Mouse (Mus musculus) megakaryocyte-erythroid progenitor cell, adult 5-6 weeks (primary cell): ENCODE data around the gene Hist1h4a. TPM values are rescaled to one million over a fixed set of nuclear protein-coding genes. Genes with fewer than 3 reads are reported as not detected.
"Not testable (repeated sequence)": the region's sequence is repeated elsewhere in the genome, so short reads cannot be mapped to it uniquely, and the experiment has no call there.

Experiments
- ATAC-seq: replicated peaks from 2 replicates; pipeline ENCODE4 v1.8.0; 2016; ENCODE audit warnings: mild to moderate bottlenecking, inconsistent platforms; ENCODE audit not compliant: severe bottlenecking, poor library complexity, low FRiP score, low TSS enrichment
- total RNA-seq, 2 experiments: library from RNA; stranded (forward) in 1 of 2; stranded (reverse) in 1 of 2; fragments of 200-1000, 215-1000 nt in 1 of 2; fragments of >200 nt in 1 of 2; fragmentation: Nextera tagmentation in 1 of 2; gene quantifications; 2 replicates each; pipeline ENCODE4 v1.2.3; 2014 to 2017

Hist1h4a gene
- total RNA-seq, 2 experiments from 2014 or later: 58.4 to 432 TPM

GRCm38 (mm10) chr13:23724239-23724638 lies 36.8 kb downstream of the Hist1h4a start:
- peak; percentile 52; the same call in 1 of the 2 replicates for ATAC-seq

- ATAC-seq: not testable (repeated sequence)
Measured at GRCm38 (mm10) chr13:23717593-23718245, 43.3 kb downstream of the Hist1h4a start.

GRCm38 (mm10) chr13:23717176-23717575 lies 43.9 kb downstream of the Hist1h4a start:
- no peak for ATAC-seq

GRCm38 (mm10) chr13:23716261-23717042 lies 44.6 kb downstream of the Hist1h4a start:
- ATAC-seq: no peak

Other genes starting within 250 kb of the Hist1h4a start
Only the 30 nearest of the 37 such genes appear.
- gene Hist1h1d, start 208.0 kb downstream of the Hist1h4a start, total RNA-seq (2014; fragmentation: Nextera tagmentation): 29.5 and 42.3 TPM in 2 replicates
- gene Hist1h1d, start 208.0 kb downstream of the Hist1h4a start, total RNA-seq (2017): 81.4 and 84.0 TPM in 2 replicates
- gene Hist1h3e, start 198.9 kb downstream of the Hist1h4a start, total RNA-seq (2014; fragmentation: Nextera tagmentation): 124 and 193 TPM in 2 replicates
- 254 and 322 TPM in 2 replicates for gene Hist1h3e, start 198.9 kb downstream of the Hist1h4a start, total RNA-seq (2017)
- gene Hist1h2ae, start 190.0 kb downstream of the Hist1h4a start, total RNA-seq (2014; fragmentation: Nextera tagmentation): 5.7 and 12.6 TPM in 2 replicates
- 237 and 359 TPM in 2 replicates for gene Hist1h2ae, start 190.0 kb downstream of the Hist1h4a start, total RNA-seq (2017)
- 386 and 627 TPM in 2 replicates for gene Hist1h2bg, start 189.8 kb downstream of the Hist1h4a start, total RNA-seq (2014; fragmentation: Nextera tagmentation)
- 891 and 1,210 TPM in 2 replicates for gene Hist1h2bg, start 189.8 kb downstream of the Hist1h4a start, total RNA-seq (2017)
- gene Hist1h2bf, start 187.0 kb downstream of the Hist1h4a start, total RNA-seq (2014; fragmentation: Nextera tagmentation): 342 and 512 TPM in 2 replicates
- 329 and 662 TPM in 2 replicates for gene Hist1h2bf, start 187.0 kb downstream of the Hist1h4a start, total RNA-seq (2017)
- 1.4 and 11.1 TPM in 2 replicates for gene Hist1h2ad, start 186.8 kb downstream of the Hist1h4a start, total RNA-seq (2014; fragmentation: Nextera tagmentation)
- 1,263 and 1,317 TPM in 2 replicates for gene Hist1h2ad, start 186.8 kb downstream of the Hist1h4a start, total RNA-seq (2017)
- gene Hist1h3d, start 185.5 kb downstream of the Hist1h4a start, total RNA-seq (2014; fragmentation: Nextera tagmentation): 123 and 185 TPM in 2 replicates
- 84.0 and 189 TPM in 2 replicates for gene Hist1h3d, start 185.5 kb downstream of the Hist1h4a start, total RNA-seq (2017)
- 470 and 507 TPM in 2 replicates for gene Hist1h4d, start 179.6 kb downstream of the Hist1h4a start, total RNA-seq (2014; fragmentation: Nextera tagmentation)
- 756 and 1,171 TPM in 2 replicates for gene Hist1h4d, start 179.6 kb downstream of the Hist1h4a start, total RNA-seq (2017)
- gene Hist1h2be, start 140.1 kb downstream of the Hist1h4a start, total RNA-seq (2014; fragmentation: Nextera tagmentation): 26.9 and 37.8 TPM in 2 replicates
- gene Hist1h2be, start 140.1 kb downstream of the Hist1h4a start, total RNA-seq (2017): 47.9 and 73.4 TPM in 2 replicates
- 289 and 399 TPM in 2 replicates for gene Hist1h1e, start 138.7 kb downstream of the Hist1h4a start, total RNA-seq (2014; fragmentation: Nextera tagmentation)
- 199 and 265 TPM in 2 replicates for gene Hist1h1e, start 138.7 kb downstream of the Hist1h4a start, total RNA-seq (2017)
- 3.8 and 6.0 TPM in 2 replicates for gene Hist1h2ac, start 77.3 kb downstream of the Hist1h4a start, total RNA-seq (2014; fragmentation: Nextera tagmentation)
- gene Hist1h2ac, start 77.3 kb downstream of the Hist1h4a start, total RNA-seq (2017): 56.0 and 87.4 TPM in 2 replicates
- 74.9 and 133 TPM in 2 replicates for gene Hist1h2bc, start 77.0 kb downstream of the Hist1h4a start, total RNA-seq (2014; fragmentation: Nextera tagmentation)
- 136 and 209 TPM in 2 replicates for gene Hist1h2bc, start 77.0 kb downstream of the Hist1h4a start, total RNA-seq (2017)
- 1.3 TPM in 1 of 2 replicates, not detected in the other for gene Hist1h1t, start 65.4 kb downstream of the Hist1h4a start, total RNA-seq (2014; fragmentation: Nextera tagmentation)
- 1.3 TPM in 1 of 2 replicates, not detected in the other for gene Hist1h1t, start 65.4 kb downstream of the Hist1h4a start, total RNA-seq (2017)
- 153 and 163 TPM in 2 replicates for gene Hist1h4c, start 62.8 kb downstream of the Hist1h4a start, total RNA-seq (2014; fragmentation: Nextera tagmentation)
- gene Hist1h4c, start 62.8 kb downstream of the Hist1h4a start, total RNA-seq (2017): 166 and 397 TPM in 2 replicates
- not detected in 2 replicates for gene Hfe, start 50.4 kb downstream of the Hist1h4a start, total RNA-seq (2014; fragmentation: Nextera tagmentation)
- 0.27 and 1.9 TPM in 2 replicates for gene Hfe, start 50.4 kb downstream of the Hist1h4a start, total RNA-seq (2017)
- 152 and 164 TPM in 2 replicates for gene Hist1h1c, start 22.4 kb downstream of the Hist1h4a start, total RNA-seq (2014; fragmentation: Nextera tagmentation)
- gene Hist1h1c, start 22.4 kb downstream of the Hist1h4a start, total RNA-seq (2017): 474 and 577 TPM in 2 replicates
- gene Hist1h3c, start 15.6 kb downstream of the Hist1h4a start, total RNA-seq (2014; fragmentation: Nextera tagmentation): 81.7 and 130 TPM in 2 replicates
- gene Hist1h3c, start 15.6 kb downstream of the Hist1h4a start, total RNA-seq (2017): 369 and 555 TPM in 2 replicates
- gene Hist1h2bb, start 14.5 kb downstream of the Hist1h4a start, total RNA-seq (2014; fragmentation: Nextera tagmentation): 322 and 625 TPM in 2 replicates
- gene Hist1h2bb, start 14.5 kb downstream of the Hist1h4a start, total RNA-seq (2017): 4,065 and 6,565 TPM in 2 replicates
- gene Hist1h2ab, start 10.1 kb downstream of the Hist1h4a start, total RNA-seq (2014; fragmentation: Nextera tagmentation): 69.7 and 80.3 TPM in 2 replicates
- 1,316 and 2,308 TPM in 2 replicates for gene Hist1h2ab, start 10.1 kb downstream of the Hist1h4a start, total RNA-seq (2017)
- 324 and 486 TPM in 2 replicates for gene Hist1h3b, start 9.0 kb downstream of the Hist1h4a start, total RNA-seq (2014; fragmentation: Nextera tagmentation)
- gene Hist1h3b, start 9.0 kb downstream of the Hist1h4a start, total RNA-seq (2017): 276 and 731 TPM in 2 replicates
- gene Hist1h4b, start 4.2 kb downstream of the Hist1h4a start, total RNA-seq (2014; fragmentation: Nextera tagmentation): 164 and 186 TPM in 2 replicates
- gene Hist1h4b, start 4.2 kb downstream of the Hist1h4a start, total RNA-seq (2017): 396 and 733 TPM in 2 replicates
- gene Hist1h3a, start 1.2 kb upstream of the Hist1h4a start, total RNA-seq (2014; fragmentation: Nextera tagmentation): 67.8 and 132 TPM in 2 replicates
- gene Hist1h3a, start 1.2 kb upstream of the Hist1h4a start, total RNA-seq (2017): 285 and 495 TPM in 2 replicates
- 324 and 695 TPM in 2 replicates for gene Hist1h1a, start 2.4 kb upstream of the Hist1h4a start, total RNA-seq (2014; fragmentation: Nextera tagmentation)
- gene Hist1h1a, start 2.4 kb upstream of the Hist1h4a start, total RNA-seq (2017): 1,816 and 2,974 TPM in 2 replicates
- gene Trim38, start 8.7 kb upstream of the Hist1h4a start, total RNA-seq (2014; fragmentation: Nextera tagmentation): not detected in 2 replicates
- not detected in 2 replicates for gene Trim38, start 8.7 kb upstream of the Hist1h4a start, total RNA-seq (2017)
- not detected in 2 replicates for gene Slc17a2, start 45.8 kb upstream of the Hist1h4a start, total RNA-seq (2014; fragmentation: Nextera tagmentation)
- gene Slc17a2, start 45.8 kb upstream of the Hist1h4a start, total RNA-seq (2017): not detected in 2 replicates
- gene Slc17a3, start 78.2 kb upstream of the Hist1h4a start, total RNA-seq (2014; fragmentation: Nextera tagmentation): not detected in 2 replicates
- not detected in 2 replicates for gene Slc17a3, start 78.2 kb upstream of the Hist1h4a start, total RNA-seq (2017)
- gene Slc17a1, start 106.5 kb upstream of the Hist1h4a start, total RNA-seq (2014; fragmentation: Nextera tagmentation): not detected in 2 replicates
- gene Slc17a1, start 106.5 kb upstream of the Hist1h4a start, total RNA-seq (2017): not detected in 2 replicates
- 1.2 TPM in 2 replicates for gene Slc17a4, start 153.8 kb upstream of the Hist1h4a start, total RNA-seq (2014; fragmentation: Nextera tagmentation)
- 1.0 and 1.3 TPM in 2 replicates for gene Slc17a4, start 153.8 kb upstream of the Hist1h4a start, total RNA-seq (2017)
- not detected in 2 replicates for gene Hist1h2ba, start 172.9 kb upstream of the Hist1h4a start, total RNA-seq (2014; fragmentation: Nextera tagmentation)
- gene Hist1h2ba, start 172.9 kb upstream of the Hist1h4a start, total RNA-seq (2017): not detected in 2 replicates
- gene Hist1h2aa, start 173.2 kb upstream of the Hist1h4a start, total RNA-seq (2014; fragmentation: Nextera tagmentation): not detected in 2 replicates
- not detected in 2 replicates for gene Hist1h2aa, start 173.2 kb upstream of the Hist1h4a start, total RNA-seq (2017)